Mouse (Mus musculus) cerebellum, postnatal 4 days (tissue): ENCODE results near the gene Prtg.

Experiments
- DNase-seq, 2 experiments: peaks; one replicate each; pipeline ENCODE4 v3.0.0; 2022; ENCODE audit warnings: low spot score in 2 of 2, mixed read lengths in 1 of 2

The Prtg gene

GRCm38 (mm10) chr9:72861235-72861634, 54.6 kb downstream of the Prtg start:
- DNase-seq: no peak

- no peak for DNase-seq
Measured at GRCm38 (mm10) chr9:72862186-72862585, 55.5 kb downstream of the Prtg start.

- no peak for DNase-seq
Measured at GRCm38 (mm10) chr9:72862955-72863354, 56.3 kb downstream of the Prtg start.

GRCm38 (mm10) chr9:72863773-72864172, 57.1 kb downstream of the Prtg start:
- no peak for DNase-seq

- DNase-seq: no peak
Measured at GRCm38 (mm10) chr9:72867434-72867833, 60.8 kb downstream of the Prtg start.

- no peak for DNase-seq
Measured at GRCm38 (mm10) chr9:72868774-72869173, 62.1 kb downstream of the Prtg start.

- no peak for DNase-seq
Measured at GRCm38 (mm10) chr9:72871506-72872297, 65.0 kb downstream of the Prtg start.

GRCm38 (mm10) chr9:72872298-72873130, 65.8 kb downstream of the Prtg start:
- no peak for DNase-seq

- no peak for DNase-seq
Measured at GRCm38 (mm10) chr9:72875878-72876277, 69.2 kb downstream of the Prtg start.

- no peak for DNase-seq
Measured at GRCm38 (mm10) chr9:72877905-72878304, 71.2 kb downstream of the Prtg start.

- no peak for DNase-seq
Measured at GRCm38 (mm10) chr9:72878656-72879055, 72.0 kb downstream of the Prtg start.

- no peak for DNase-seq
Measured at GRCm38 (mm10) chr9:72879601-72880000, 72.9 kb downstream of the Prtg start.

- no peak for DNase-seq
Measured at GRCm38 (mm10) chr9:72880225-72880960, 73.7 kb downstream of the Prtg start.

GRCm38 (mm10) chr9:72881026-72881768, 74.5 kb downstream of the Prtg start:
- no peak for DNase-seq

- DNase-seq: peak in 1 of 2 experiments; percentile 45
Measured at GRCm38 (mm10) chr9:72883940-72884339, 77.3 kb downstream of the Prtg start.

- DNase-seq: no peak
Measured at GRCm38 (mm10) chr9:72889777-72890176, 83.1 kb downstream of the Prtg start.

GRCm38 (mm10) chr9:72890499-72891085, 83.9 kb downstream of the Prtg start:
- DNase-seq: no peak

- no peak for DNase-seq
Measured at GRCm38 (mm10) chr9:72892761-72893160, 86.1 kb downstream of the Prtg start.

- no peak for DNase-seq
Measured at GRCm38 (mm10) chr9:72894796-72895352, 88.2 kb downstream of the Prtg start.

- no peak for DNase-seq
Measured at GRCm38 (mm10) chr9:72902057-72902456, 95.4 kb downstream of the Prtg start.

GRCm38 (mm10) chr9:72902611-72903010, 95.9 kb downstream of the Prtg start:
- no peak for DNase-seq
